Mouse (Mus musculus) forebrain, embryonic 11.5 days (tissue): ENCODE data around the gene Cox14. TPM values are rescaled to one million over a fixed set of nuclear protein-coding genes. Genes with fewer than 3 reads are reported as not detected.
"Not testable (repeated sequence)": the region's sequence is repeated elsewhere in the genome, so short reads cannot be mapped to it uniquely, and the experiment has no call there.

Experiments
- ATAC-seq: fragments of 200-750 bp; cut with Nextera tagmentation; replicated peaks from 2 replicates; pipeline ENCODE4 v1.8.0; 2017; ENCODE audit warnings: moderate TSS enrichment; ENCODE audit not compliant: low FRiP score
- DNase-seq: peaks from one replicate; pipeline ENCODE4 v3.0.0-alpha.2; 2017; ENCODE audit warnings: low spot score
- H3K27ac ChIP-seq: fragments of 300-500 bp; sonication (generic); 2 replicates; pipeline ENCODE4 v1.5.1; 2014; ENCODE audit warnings: low read depth, low read length
- H3K27me3 ChIP-seq: fragments of 300-500 bp; sonication (generic); 2 replicates; pipeline ENCODE4 v1.6.1; 2014; ENCODE audit warnings: mild to moderate bottlenecking, low read length, mixed read lengths; ENCODE audit not compliant: control insufficient read depth, insufficient read depth
- H3K36me3 ChIP-seq: fragments of 300-500 bp; sonication (generic); 2 replicates; pipeline ENCODE4 v1.6.1; 2014; ENCODE audit warnings: mild to moderate bottlenecking, low read length, moderate library complexity, mixed read lengths; ENCODE audit not compliant: control insufficient read depth, insufficient read depth
- H3K4me1 ChIP-seq: fragments of 300-500 bp; sonication (generic); replicated peaks from 2 replicates; pipeline ENCODE4 v1.6.1; 2014; ENCODE audit warnings: low read length, mixed read lengths; ENCODE audit not compliant: control insufficient read depth, insufficient read depth
- H3K4me2 ChIP-seq: fragments of 300-500 bp; sonication (generic); 2 replicates; pipeline ENCODE4 v1.6.1; 2014; ENCODE audit warnings: low read depth, mild to moderate bottlenecking, low read length, moderate library complexity, mixed read lengths; ENCODE audit not compliant: severe bottlenecking
- H3K4me3 ChIP-seq: fragments of 300-500 bp; sonication (generic); 2 replicates; pipeline ENCODE4 v1.5.1; 2014; ENCODE audit warnings: low read depth, low read length
- H3K9ac ChIP-seq: fragments of 300-500 bp; sonication (generic); 2 replicates; pipeline ENCODE4 v1.6.1; 2014; ENCODE audit warnings: low read length
- H3K9me3 ChIP-seq: fragments of 300-500 bp; sonication (generic); 2 replicates; pipeline ENCODE4 v1.6.1; 2016; ENCODE audit warnings: low read length, mixed read lengths; ENCODE audit not compliant: control insufficient read depth
- WGBS: fragments of 180-500 bp; shearing (Covaris S2); extraction: QIAGEN DNeasy Blood & Tissue Kit; methylation state at CpG from one replicate; pipeline ENCODE4 v1.1.7; 2014; 5-methylcytosine and 5-hydroxymethylcytosine counted together
- polyA plus RNA-seq: library from polyadenylated mRNA; unstranded; fragments of >200 nt; fragmentation: Nextera tagmentation; extraction: Ambion mirVana; gene quantifications from 2 replicates; pipeline ENCODE4 v1.2.1, GENCODE M21; 2014

The Cox14 gene
- polyA plus RNA-seq, 1 experiment from 2014 or later: 140 TPM

GRCm38 (mm10) chr15:99736675-99737074 lies 11.3 kb downstream of the Cox14 start:
- DNase-seq: no peak
- H3K9ac ChIP-seq: no peak overlapping the region
- no peak overlapping the region for H3K4me3 ChIP-seq
- H3K27ac ChIP-seq: no peak overlapping the region
- H3K27me3 ChIP-seq: no peaks in the 10 kb centered on the region
- H3K36me3 ChIP-seq: peaks cover 2% of the 10 kb centered on the region; the same call in 1 of the 2 replicates
- no peaks in the 10 kb centered on the region for H3K4me1 ChIP-seq
- 94% methylated on average over 11 of the region's 11 CpGs for WGBS
- H3K4me2 ChIP-seq: no peak overlapping the region
- H3K9me3 ChIP-seq: no peaks in the 10 kb centered on the region
- ATAC-seq: no peak

- H3K27ac ChIP-seq: no peak overlapping the region
- no peak overlapping the region for H3K4me3 ChIP-seq
- no peaks in the 10 kb centered on the region for H3K4me1 ChIP-seq
- H3K9ac ChIP-seq: no peak overlapping the region
- H3K4me2 ChIP-seq: no peak overlapping the region
- 93% methylated on average over 4 of the region's 4 CpGs for WGBS
- ATAC-seq (no peak), DNase-seq (no peak)
- H3K27me3 ChIP-seq: no peaks in the 10 kb centered on the region
- H3K9me3 ChIP-seq: no peaks in the 10 kb centered on the region
- H3K36me3 ChIP-seq: peaks cover 2% of the 10 kb centered on the region; the same call in 1 of the 2 replicates
Observed at GRCm38 (mm10) chr15:99740229-99740628, 14.8 kb downstream of the Cox14 start.

DNA sequence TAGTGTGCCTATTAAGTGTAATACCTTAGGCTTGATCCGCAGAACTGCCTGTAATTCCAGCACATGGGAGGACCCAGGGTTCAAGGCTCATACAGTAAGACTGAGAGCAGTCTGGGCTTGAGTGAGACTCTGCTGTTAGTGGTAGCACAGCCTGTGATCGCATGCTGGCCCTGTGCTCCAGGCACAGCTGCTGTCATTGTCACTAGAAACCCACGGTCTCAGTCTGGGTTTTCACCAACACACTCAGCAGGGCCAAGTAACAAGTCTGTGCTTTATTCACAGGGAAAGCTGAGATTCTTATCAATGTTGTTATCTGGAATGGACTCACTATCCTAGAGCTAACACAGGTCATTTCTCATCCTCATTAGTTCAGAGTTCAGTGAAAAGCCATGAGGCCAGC lies 28.8 kb downstream of the Cox14 start:
- 81% methylated on average over 3 of the region's 3 CpGs for WGBS
- H3K27ac ChIP-seq: no peak overlapping the region

DNA sequence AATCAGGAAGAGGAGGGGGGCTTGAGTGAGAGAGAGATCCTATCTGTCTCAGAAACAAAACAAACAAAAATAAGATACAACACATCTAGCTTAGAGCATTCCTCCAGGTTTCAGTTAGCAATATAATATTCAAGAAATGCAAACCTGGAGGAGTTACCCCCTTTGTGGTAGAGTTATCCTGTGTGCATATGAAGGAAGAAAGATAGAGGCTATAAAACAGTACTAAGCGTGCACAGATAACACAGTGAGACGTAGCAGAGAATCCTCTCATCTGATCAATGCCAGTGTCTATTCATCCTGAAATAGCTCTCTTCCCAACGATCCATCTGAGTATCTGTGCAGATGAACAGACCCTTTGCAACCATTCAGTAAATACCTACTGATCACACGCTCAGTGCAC lies 42.0 kb downstream of the Cox14 start:
- H3K4me1 ChIP-seq: peaks cover 3% of the 10 kb centered on the region; the same call in 1 of the 2 replicates
- no peak overlapping the region for H3K4me2 ChIP-seq
- 97% methylated on average over 4 of the region's 4 CpGs for WGBS
- DNase-seq (no peak), ATAC-seq (no peak)
- H3K9me3 ChIP-seq: no peaks in the 10 kb centered on the region
- no peaks in the 10 kb centered on the region for H3K36me3 ChIP-seq
- H3K4me3 ChIP-seq: no peak overlapping the region
- no peaks in the 10 kb centered on the region for H3K27me3 ChIP-seq
- no peak overlapping the region for H3K27ac ChIP-seq
- no peak overlapping the region for H3K9ac ChIP-seq

More for the DNA sequence above, 28.8 kb downstream of the Cox14 start:
- DNase-seq: no peak
- ATAC-seq: no peak
- H3K36me3 ChIP-seq: no peaks in the 10 kb centered on the region
- H3K4me3 ChIP-seq: no peak overlapping the region
- H3K9me3 ChIP-seq: no peaks in the 10 kb centered on the region; the same call in 1 of the 2 replicates
- no peaks in the 10 kb centered on the region for H3K4me1 ChIP-seq
- no peaks in the 10 kb centered on the region for H3K27me3 ChIP-seq
- no peak overlapping the region for H3K9ac ChIP-seq
- H3K4me2 ChIP-seq: no peak overlapping the region

DNA sequence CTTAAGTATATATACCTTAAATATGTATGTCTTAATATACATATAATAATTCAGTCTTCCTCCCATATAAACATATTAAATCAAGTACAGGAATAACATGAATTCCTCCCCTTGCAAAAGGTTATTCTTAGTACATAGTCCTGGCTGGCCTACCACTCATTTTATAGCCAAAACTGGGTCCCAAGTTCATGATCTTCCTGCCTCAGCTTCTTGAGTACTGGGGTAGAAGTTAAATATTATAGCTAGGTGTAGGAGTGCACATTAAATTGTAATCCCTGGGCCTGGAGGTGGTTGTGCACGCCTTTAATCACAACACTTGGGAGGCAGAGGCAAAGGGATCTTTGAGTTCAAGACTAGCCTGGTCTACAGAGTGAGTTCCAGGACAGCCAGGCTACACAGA lies 43.3 kb downstream of the Cox14 start:
- Histone ChIP-seq H3K4me1 (peaks cover 3% of the 10 kb centered on the region; the same call in 1 of the 2 replicates), H3K4me2 (no peak overlapping the region), H3K27ac (no peak overlapping the region), H3K36me3 (no peaks in the 10 kb centered on the region), H3K4me3 (no peak overlapping the region), H3K9ac (no peak overlapping the region), H3K9me3 (no peaks in the 10 kb centered on the region), H3K27me3 (no peaks in the 10 kb centered on the region)
- WGBS: 94% methylated on average over 1 of the region's 1 CpGs
- no peak for DNase-seq
- no peak for ATAC-seq

GRCm38 (mm10) chr15:99771004-99771500 lies 45.6 kb downstream of the Cox14 start:
- Histone ChIP-seq H3K27me3 (no peaks in the 10 kb centered on the region), H3K4me3 (peak overlapping the region; percentile 84), H3K9ac (peak overlapping the region; percentile 89), H3K36me3 (no peaks in the 10 kb centered on the region), H3K4me1 (peaks cover 3% of the 10 kb centered on the region; the same call in 1 of the 2 replicates), H3K4me2 (peak overlapping the region; percentile 88), H3K9me3 (no peaks in the 10 kb centered on the region), H3K27ac (no peak overlapping the region)
- ATAC-seq (no peak), DNase-seq (no peak)
- 41% methylated on average over 5 of the region's 5 CpGs for WGBS

GRCm38 (mm10) chr15:99771601-99772276 lies 46.3 kb downstream of the Cox14 start:
- under 1% methylated on average over 58 of the region's 59 CpGs for WGBS
- peak; percentile 65 for ATAC-seq
- H3K27me3 ChIP-seq: no peaks in the 10 kb centered on the region
- peaks cover 3% of the 10 kb centered on the region; the same call in 1 of the 2 replicates for H3K4me1 ChIP-seq
- peak overlapping the region; percentile 84 for H3K4me3 ChIP-seq
- no peaks in the 10 kb centered on the region for H3K9me3 ChIP-seq
- peak overlapping the region; percentile 89 for H3K9ac ChIP-seq
- peak; percentile 55 for DNase-seq
- H3K4me2 ChIP-seq: peak overlapping the region; percentile 88
- H3K27ac ChIP-seq: peak overlapping the region; percentile 88
- no peaks in the 10 kb centered on the region for H3K36me3 ChIP-seq

DNA sequence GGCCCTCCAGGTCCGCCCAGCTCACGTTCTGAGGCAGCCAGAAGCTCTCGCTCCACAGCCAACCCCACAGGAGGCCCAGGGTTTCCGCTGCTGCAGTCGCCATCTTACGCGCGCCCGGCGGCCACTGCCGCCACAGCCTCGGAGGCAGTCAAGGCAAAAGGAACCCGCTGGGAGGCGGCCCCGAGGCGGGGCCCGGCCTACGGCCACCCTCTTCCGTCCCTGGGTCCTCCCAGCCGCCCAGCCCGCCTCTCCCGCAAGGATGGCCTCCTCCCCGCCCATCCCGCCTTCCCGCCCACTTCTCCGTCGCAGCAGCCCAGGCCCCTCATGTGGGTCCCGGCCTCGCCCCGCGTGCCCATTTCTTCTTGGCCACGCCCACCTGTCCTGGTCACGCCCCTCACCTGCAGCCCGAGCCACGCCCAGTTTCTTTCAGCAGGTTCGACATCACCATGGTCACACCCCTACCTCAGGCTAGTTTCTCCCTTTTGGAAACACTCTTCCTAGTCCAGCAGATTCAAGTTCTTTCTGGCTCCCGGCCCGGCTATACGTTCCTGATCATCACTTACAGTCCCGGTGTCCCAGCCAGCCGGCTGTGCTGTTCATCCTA lies 47.0 kb downstream of the Cox14 start:
- Histone ChIP-seq H3K27ac (peak overlapping the region; percentile 88), H3K4me3 (peak overlapping the region; percentile 84), H3K9me3 (no peaks in the 10 kb centered on the region), H3K9ac (peak overlapping the region; percentile 89), H3K4me2 (peak overlapping the region; percentile 88), H3K4me1 (peaks cover 3% of the 10 kb centered on the region; the same call in 1 of the 2 replicates), H3K27me3 (no peaks in the 10 kb centered on the region), H3K36me3 (no peaks in the 10 kb centered on the region)
- ATAC-seq: peak; percentile 95
- WGBS: 1% methylated on average over 37 of the region's 41 CpGs
- peak; percentile 93 for DNase-seq

DNA sequence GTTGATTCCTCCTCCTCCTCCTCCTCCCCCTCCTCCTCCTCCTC lies 47.3 kb downstream of the Cox14 start, which contains the start of gene Cers5:
Gene Cers5 (minus strand): TSS at position 5 of the 44 bp plus-strand sequence.
- not testable (repeated sequence) for H3K27me3 ChIP-seq, H3K36me3 ChIP-seq, H3K4me1 ChIP-seq, H3K9me3 ChIP-seq, DNase-seq, ATAC-seq
- H3K4me3 ChIP-seq: peak within 1 kb of the TSS; percentile 84
- peak within 1 kb of the TSS; percentile 88 for H3K27ac ChIP-seq
- H3K9ac ChIP-seq: peak within 1 kb of the TSS; percentile 89
- peak within 1 kb of the TSS; percentile 88 for H3K4me2 ChIP-seq
